Mouse (Mus musculus): ENCODE measurements around the gene Exo1. TPM values are rescaled to one million over a fixed set of nuclear protein-coding genes. Genes with fewer than 3 reads are reported as not detected.

The Exo1 gene
- polyA plus RNA-seq, 1 experiment, result 0.61 TPM

- Histone ChIP-seq H3K4me3 (ENCODE audit: insufficient read depth, low read length) (no peak overlapping the region), H3K4me1 (ENCODE audit: control insufficient read depth, insufficient read depth, low read length) (no peaks in the 10 kb centered on the region)
- TF ChIP-seq CTCF (IDR thresholded peaks at IDR 0.05; ENCODE audit: extremely low read depth, insufficient read depth, low read length) (no peak), POLR2A (IDR thresholded peaks at IDR 0.05; ENCODE audit: extremely low read depth, insufficient read depth, low read length) (no peak)
These were observed 30.8 kb downstream of the Exo1 start for GRCm38 (mm10) chr1:175911207-175911606.

DNA sequence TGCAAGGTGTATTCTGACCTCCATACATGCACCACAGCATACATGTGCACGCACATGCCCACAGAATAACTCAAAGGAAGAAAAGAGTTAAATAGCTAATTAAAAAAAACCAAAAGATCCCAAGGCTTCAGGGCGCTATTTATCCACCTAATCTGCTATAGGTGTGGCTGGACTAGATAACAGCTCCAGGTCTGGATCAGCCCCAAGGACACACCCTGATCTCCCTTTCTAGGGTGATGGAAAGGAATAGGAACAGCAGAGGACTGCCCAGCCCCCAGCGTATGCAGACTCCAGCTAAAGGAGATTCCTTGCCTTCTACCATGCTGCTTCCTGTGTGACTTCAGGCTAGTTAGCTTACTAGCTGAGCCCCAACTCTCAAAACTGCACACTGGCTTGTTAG lies 31.7 kb downstream of the Exo1 start:
- Histone ChIP-seq H3K4me3 (ENCODE audit: insufficient read depth, low read length) (no peak overlapping the region), H3K27ac (ENCODE audit: insufficient read depth, low read length) (no peak overlapping the region), H3K4me1 (ENCODE audit: control insufficient read depth, insufficient read depth, low read length) (no peaks in the 10 kb centered on the region)
- TF ChIP-seq POLR2A (IDR thresholded peaks at IDR 0.05; ENCODE audit: extremely low read depth, insufficient read depth, low read length) (no peak), CTCF (IDR thresholded peaks at IDR 0.05; ENCODE audit: extremely low read depth, insufficient read depth, low read length) (no peak)

More at GRCm38 (mm10) chr1:175911207-175911606, 30.8 kb downstream of the Exo1 start:
- no peak overlapping the region for H3K27ac ChIP-seq (ENCODE audit: insufficient read depth, low read length)

GRCm38 (mm10) chr1:175913728-175914303 lies 33.4 kb downstream of the Exo1 start:
- Histone ChIP-seq H3K4me1 (ENCODE audit: control insufficient read depth, insufficient read depth, low read length) (no peaks in the 10 kb centered on the region), H3K4me3 (ENCODE audit: insufficient read depth, low read length) (no peak overlapping the region), H3K27ac (ENCODE audit: insufficient read depth, low read length) (no peak overlapping the region)
- TF ChIP-seq POLR2A (IDR thresholded peaks at IDR 0.05; ENCODE audit: extremely low read depth, insufficient read depth, low read length), result no peak
- no peak for TF ChIP-seq CTCF (IDR thresholded peaks at IDR 0.05; ENCODE audit: extremely low read depth, insufficient read depth, low read length)

DNA sequence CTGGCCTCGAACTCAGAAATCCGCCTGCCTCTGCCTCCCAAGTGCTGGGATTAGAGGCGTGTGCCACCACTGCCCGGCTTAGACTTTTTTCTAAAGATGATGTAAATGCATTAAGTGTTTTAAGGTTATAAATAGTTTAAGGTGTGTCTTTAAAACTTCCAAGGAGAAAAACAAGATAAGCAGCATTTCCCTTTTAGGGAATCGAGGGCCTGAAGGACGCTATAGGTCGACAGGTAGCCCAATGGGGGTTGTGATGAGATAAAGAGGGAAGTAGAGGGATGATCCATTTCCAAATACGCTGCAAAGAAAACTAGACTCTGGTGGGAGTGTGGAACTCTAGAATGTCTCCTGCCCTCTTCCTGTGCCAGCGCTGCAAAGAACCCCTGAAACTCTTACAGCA lies 39.6 kb downstream of the Exo1 start, which contains the start of gene Gm38100:
TSS of gene Gm38100 (plus strand) at position 301 of the 400 bp plus-strand sequence.
- Histone ChIP-seq H3K4me1 (ENCODE audit: control insufficient read depth, insufficient read depth, low read length) (no peaks in the 10 kb centered on the region), H3K4me3 (ENCODE audit: insufficient read depth, low read length) (no peak within 1 kb of the TSS), H3K27ac (ENCODE audit: insufficient read depth, low read length) (no peak within 1 kb of the TSS)
- TF ChIP-seq POLR2A (IDR thresholded peaks at IDR 0.05; ENCODE audit: extremely low read depth, insufficient read depth, low read length) (no peak), CTCF (IDR thresholded peaks at IDR 0.05; ENCODE audit: extremely low read depth, insufficient read depth, low read length) (no peak)

- H3K4me1 ChIP-seq (ENCODE audit: control insufficient read depth, insufficient read depth, low read length), result no peaks in the 10 kb centered on the region
- no peak overlapping the region for H3K4me3 ChIP-seq (ENCODE audit: insufficient read depth, low read length)
- TF ChIP-seq POLR2A (IDR thresholded peaks at IDR 0.05; ENCODE audit: extremely low read depth, insufficient read depth, low read length) (no peak), CTCF (IDR thresholded peaks at IDR 0.05; ENCODE audit: extremely low read depth, insufficient read depth, low read length) (no peak)
- H3K27ac ChIP-seq (ENCODE audit: insufficient read depth, low read length), result no peak overlapping the region
These were observed 40.7 kb downstream of the Exo1 start for GRCm38 (mm10) chr1:175921091-175921490.

- no peak overlapping the region for H3K4me3 ChIP-seq (ENCODE audit: insufficient read depth, low read length)
- TF ChIP-seq POLR2A (IDR thresholded peaks at IDR 0.05; ENCODE audit: extremely low read depth, insufficient read depth, low read length), result no peak
- peak; percentile 93 for TF ChIP-seq CTCF (IDR thresholded peaks at IDR 0.05; ENCODE audit: extremely low read depth, insufficient read depth, low read length)
- H3K27ac ChIP-seq (ENCODE audit: insufficient read depth, low read length), result no peak overlapping the region
- no peaks in the 10 kb centered on the region for H3K4me1 ChIP-seq (ENCODE audit: control insufficient read depth, insufficient read depth, low read length)
These were observed 43.7 kb downstream of the Exo1 start for GRCm38 (mm10) chr1:175923848-175924787.

GRCm38 (mm10) chr1:175931391-175931790 lies 51.0 kb downstream of the Exo1 start:
- Histone ChIP-seq H3K4me3 (ENCODE audit: insufficient read depth, low read length) (no peak overlapping the region), H3K4me1 (ENCODE audit: control insufficient read depth, insufficient read depth, low read length) (no peaks in the 10 kb centered on the region), H3K27ac (ENCODE audit: insufficient read depth, low read length) (no peak overlapping the region)
- TF ChIP-seq POLR2A (IDR thresholded peaks at IDR 0.05; ENCODE audit: extremely low read depth, insufficient read depth, low read length), result no peak
- no peak for TF ChIP-seq CTCF (IDR thresholded peaks at IDR 0.05; ENCODE audit: extremely low read depth, insufficient read depth, low read length)

DNA sequence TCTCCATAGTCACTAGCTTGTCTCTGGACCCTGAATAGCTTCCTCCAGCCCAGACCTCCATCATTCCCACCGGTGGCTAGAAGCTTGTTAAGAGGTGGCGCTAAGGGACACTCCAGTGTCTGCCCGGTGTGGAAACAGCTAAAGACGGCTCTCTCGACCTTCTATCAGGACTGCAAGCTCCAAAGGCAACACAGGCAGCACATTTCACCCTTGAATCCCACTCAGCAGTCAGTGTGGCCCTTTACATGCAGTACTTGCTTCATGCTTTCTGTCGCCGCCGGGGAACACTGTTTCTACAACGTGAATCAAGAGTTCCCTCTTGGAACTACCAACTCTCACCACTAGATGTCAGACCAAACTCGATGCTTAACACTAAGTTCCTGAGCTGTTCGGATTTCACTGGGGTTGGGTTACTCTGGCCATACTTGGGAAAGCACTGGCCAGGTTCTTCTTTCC lies 55.9 kb downstream of the Exo1 start:
- Histone ChIP-seq H3K4me3 (ENCODE audit: insufficient read depth, low read length) (no peak overlapping the region), H3K27ac (ENCODE audit: insufficient read depth, low read length) (no peak overlapping the region), H3K4me1 (ENCODE audit: control insufficient read depth, insufficient read depth, low read length) (no peaks in the 10 kb centered on the region)
- no peak for TF ChIP-seq POLR2A (IDR thresholded peaks at IDR 0.05; ENCODE audit: extremely low read depth, insufficient read depth, low read length)
- TF ChIP-seq CTCF (IDR thresholded peaks at IDR 0.05; ENCODE audit: extremely low read depth, insufficient read depth, low read length), result peak; percentile 84

DNA sequence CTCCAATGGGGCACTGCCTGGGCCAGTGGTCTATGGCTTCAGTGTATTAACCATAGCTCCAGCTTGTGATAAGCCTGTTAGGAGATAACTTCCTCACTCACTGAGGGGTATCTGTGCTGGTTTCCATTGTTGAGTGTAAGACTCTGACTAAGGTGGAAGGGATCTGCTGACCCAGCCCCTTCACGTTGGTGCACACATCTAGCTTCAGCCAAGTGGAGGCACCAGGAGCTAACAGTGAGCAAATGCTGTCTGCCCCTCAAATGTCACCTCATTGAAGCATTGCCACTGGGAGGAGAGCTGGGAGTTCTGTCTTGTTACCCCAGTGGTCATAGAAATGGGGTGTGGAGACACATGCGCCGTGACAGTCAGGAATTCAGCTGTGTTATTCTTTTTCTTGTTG lies 58.4 kb downstream of the Exo1 start:
- H3K4me1 ChIP-seq (ENCODE audit: control insufficient read depth, insufficient read depth, low read length), result no peaks in the 10 kb centered on the region
- no peak overlapping the region for H3K4me3 ChIP-seq (ENCODE audit: insufficient read depth, low read length)
- no peak overlapping the region for H3K27ac ChIP-seq (ENCODE audit: insufficient read depth, low read length)
- TF ChIP-seq POLR2A (IDR thresholded peaks at IDR 0.05; ENCODE audit: extremely low read depth, insufficient read depth, low read length), result no peak
- no peak for TF ChIP-seq CTCF (IDR thresholded peaks at IDR 0.05; ENCODE audit: extremely low read depth, insufficient read depth, low read length)

Data from cortical plate, adult 2 months (tissue).